In the genomic region with DNA sequence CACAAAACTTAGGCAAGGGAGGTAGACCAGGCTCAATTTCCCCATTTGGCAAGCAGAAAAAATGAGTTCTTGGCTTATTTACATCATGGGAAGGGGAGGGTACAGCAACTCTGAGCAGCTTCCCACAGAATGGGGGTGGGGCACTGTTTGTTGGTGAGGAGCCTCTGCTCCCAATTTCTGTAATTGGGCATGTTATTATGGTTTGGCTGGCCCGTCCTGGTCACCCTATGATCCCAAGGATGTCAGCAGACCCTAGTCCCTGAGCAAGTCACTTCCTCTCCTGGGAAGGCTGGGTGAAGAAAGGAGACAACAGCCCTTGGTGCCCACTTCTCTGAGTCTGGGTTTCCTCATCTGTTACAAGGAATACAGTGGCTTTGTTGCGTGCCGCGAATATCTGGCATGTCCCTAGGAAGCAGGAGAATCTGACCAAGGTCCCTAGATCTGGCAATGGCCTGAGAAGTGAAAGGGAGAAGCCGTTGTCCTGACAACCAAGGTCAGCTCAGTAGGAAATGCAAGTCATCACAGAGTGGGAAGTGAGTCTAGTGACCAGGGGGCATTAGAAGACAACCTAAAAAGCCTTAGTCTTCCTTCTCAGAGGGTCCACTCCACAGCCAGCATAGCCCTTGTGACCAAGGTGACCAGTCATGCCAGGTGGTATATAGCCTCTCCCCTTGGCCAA, we compare ENCODE assay signal across 12 mouse cellular contexts. TPM values are rescaled to one million over a fixed set of nuclear protein-coding genes. Genes with fewer than 3 reads are reported as not detected.
DNase-seq lines count a peak whose midpoint lies in the region; ATAC-seq and TF ChIP-seq lines count a peak whose summit lies in the region.
"Had no signal": no experiment of that assay in that cellular context is flagged by ENCODE, and none has a peak within 500 bp of the region (broad histone marks: within the 10 kb centered on the region; RNA-seq: fewer than 3 reads in every experiment).

No protein-coding gene starts in this region.

- TF ChIP-seq POLR2A in bone marrow, adult 2 months (IDR thresholded peaks at IDR 0.05; ENCODE audit: borderline replicate concordance, control insufficient read depth, low read depth, low read length): no peak

- WGBS in bone marrow, adult 2 months: 9% methylated on average over 5 of the region's 5 CpGs
- 34% methylated on average over 5 of the region's 5 CpGs for WGBS in liver, embryonic 14.5 days (ENCODE audit: insufficient replicate concordance)

- no peak overlapping the region for H3K4me2 ChIP-seq in liver, embryonic 14.5 days (ENCODE audit: low read depth)
- H3K4me2 ChIP-seq: hindbrain, embryonic 12.5 days had no signal

- peak; percentile 29 for DNase-seq in kidney, adult 11 months
- DNase-seq in kidney, postnatal 4 days: no peak
- DNase-seq in G1E (ENCODE audit: low spot score): no peak
- DNase-seq in liver, embryonic 14.5 days (ENCODE audit: low read depth in 3 of 3, low spot score in 3 of 3): no peak
- DNase-seq in urinary bladder, postnatal 25 days (ENCODE audit: low spot score): no peak
- no peak for DNase-seq in frontal cortex, postnatal 25 days (ENCODE audit: low spot score in 2 of 2)
- no peak for DNase-seq in ovary, postnatal 14 days (ENCODE audit: low spot score)

- no peak for TF ChIP-seq CTCF in G1E (IDR thresholded peaks at IDR 0.05; ENCODE audit: low read depth, low read length)
- no peak for TF ChIP-seq CTCF in bone marrow, adult 2 months (IDR thresholded peaks at IDR 0.05; ENCODE audit: control insufficient read depth, insufficient read depth, low read length)
- no peak for TF ChIP-seq CTCF in liver, embryonic 14.5 days (IDR thresholded peaks at IDR 0.05; ENCODE audit: low read depth)

- ATAC-seq in G1E (ENCODE audit: extremely low read depth, insufficient number of reproducible peaks, low FRiP score, poor library complexity, severe bottlenecking): 0 out of 2 replicates have a peak, but pooled peaks have one; percentile 12
- ATAC-seq in liver, embryonic 14.5 days (ENCODE audit: insufficient read depth): no peak

- H3K36me3 ChIP-seq in G1E (replicated peaks): no peaks in the 10 kb centered on the region
- H3K36me3 ChIP-seq in liver, embryonic 14.5 days (replicated peaks; ENCODE audit: control insufficient read depth, insufficient read depth, low read depth): no peaks in the 10 kb centered on the region
- H3K36me3 ChIP-seq: forebrain, embryonic 10.5 days; hindbrain, embryonic 12.5 days had no signal

- H3K9me3 ChIP-seq in G1E (replicated peaks): peaks cover 3% of the 10 kb centered on the region
- H3K9me3 ChIP-seq in liver, embryonic 14.5 days (ENCODE audit: control insufficient read depth, low read length): no peaks in the 10 kb centered on the region
- H3K9me3 ChIP-seq: hindbrain, embryonic 12.5 days had no signal

- no peak overlapping the region for H3K9ac ChIP-seq in liver, embryonic 14.5 days (replicated peaks)
- H3K9ac ChIP-seq: hindbrain, embryonic 12.5 days had no signal

- peaks cover 91% of the 10 kb centered on the region for H3K4me1 ChIP-seq in G1E (ENCODE audit: insufficient read depth, low read depth, low read length)
- peaks cover 19% of the 10 kb centered on the region; the same call in 1 of the 2 replicates for H3K4me1 ChIP-seq in bone marrow, adult 2 months (ENCODE audit: control insufficient read depth, insufficient read depth, low read length)
- peaks cover 74 to 86% of the 10 kb centered on the region in 2 experiments for H3K4me1 ChIP-seq in liver, embryonic 14.5 days (replicated peaks; ENCODE audit: control insufficient read depth in 2 of 2, insufficient read depth in 2 of 2, low read length in 1 of 2)

- peak overlapping the region; percentile 92 for H3K27ac ChIP-seq in bone marrow, adult 2 months (ENCODE audit: control insufficient read depth, insufficient read depth, low read depth, low read length, poor library complexity)
- H3K27ac ChIP-seq in liver, embryonic 14.5 days: peak overlapping the region; percentile 43
- H3K27ac ChIP-seq: forebrain, embryonic 10.5 days; hindbrain, embryonic 12.5 days had no signal

- H3K4me3 ChIP-seq in G1E (ENCODE audit: low read depth, low read length): peak overlapping the region; percentile 28; the same call in 1 of the 2 replicates
- peak overlapping the region; percentile 42 for H3K4me3 ChIP-seq in bone marrow, adult 2 months (replicated peaks; ENCODE audit: control insufficient read depth, low read depth, low read length)
- no peak overlapping the region for H3K4me3 ChIP-seq in liver, embryonic 14.5 days (ENCODE audit: insufficient read depth in 1 of 2, low read depth in 2 of 2, low read length in 2 of 2)
- H3K4me3 ChIP-seq: forebrain, embryonic 10.5 days; hindbrain, embryonic 12.5 days had no signal

- no peak for TF ChIP-seq EP300 in liver, embryonic 14.5 days (IDR thresholded peaks at IDR 0.05; ENCODE audit: low read depth)

- no peaks in the 10 kb centered on the region for H3K27me3 ChIP-seq in G1E (ENCODE audit: insufficient read depth, low read length)
- no peaks in the 10 kb centered on the region for H3K27me3 ChIP-seq in liver, embryonic 14.5 days (ENCODE audit: control insufficient read depth, insufficient read depth, low read length)

RNA-seq across cellular contexts. Expression of a gene that starts 4.9 kb away (rescaled TPM):
- 82.1 and 94.7 TPM in 2 replicates for total RNA-seq in G1E (2014; fragmentation: Nextera tagmentation)
- 83.6 and 101 TPM in 2 replicates for total RNA-seq in G1E (2017)
- 66.3 and 123 TPM in 2 replicates for polyA plus RNA-seq in G1E (2012)
- 91.4 and 149 TPM in 2 replicates for polyA plus RNA-seq in bone marrow, adult 2 months (2011; ENCODE audit: insufficient read depth, insufficient read length, low replicate concordance, missing spikeins)
- polyA plus RNA-seq in liver, embryonic 14.5 days (2012; rRNA removed): 57.6 and 61.8 TPM in 2 replicates
- polyA plus RNA-seq in liver, embryonic 14.5 days (2014; fragmentation: Nextera tagmentation; extraction: Ambion mirVana): 78.7 and 88.5 TPM in 2 replicates

RNA-seq across cellular contexts. Expression of a gene that starts 20.5 kb away (rescaled TPM):
- not detected in 2 replicates for total RNA-seq in G1E (2014; fragmentation: Nextera tagmentation)
- 0.27 TPM in 1 of 2 replicates, not detected in the other for total RNA-seq in G1E (2017)
- not detected in 2 replicates for polyA plus RNA-seq in G1E (2012)
- polyA plus RNA-seq in bone marrow, adult 2 months (2011; ENCODE audit: insufficient read depth, insufficient read length, low replicate concordance, missing spikeins): 7.3 and 18.4 TPM in 2 replicates
- polyA plus RNA-seq in liver, embryonic 14.5 days (2012; rRNA removed): 18.1 and 20.1 TPM in 2 replicates
- 15.8 and 19.3 TPM in 2 replicates for polyA plus RNA-seq in liver, embryonic 14.5 days (2014; fragmentation: Nextera tagmentation; extraction: Ambion mirVana)

RNA-seq across cellular contexts. Expression of a gene that starts 30.8 kb away (rescaled TPM):
- not detected in 2 replicates for total RNA-seq in G1E (2014; fragmentation: Nextera tagmentation)
- total RNA-seq in G1E (2017): not detected in 2 replicates
- polyA plus RNA-seq in G1E (2012): not detected in 2 replicates
- polyA plus RNA-seq in bone marrow, adult 2 months (2011; ENCODE audit: insufficient read depth, insufficient read length, low replicate concordance, missing spikeins): not detected in 2 replicates
- polyA plus RNA-seq in liver, embryonic 14.5 days (2012; rRNA removed): not detected in 2 replicates
- polyA plus RNA-seq in liver, embryonic 14.5 days (2014; fragmentation: Nextera tagmentation; extraction: Ambion mirVana): 0.15 and 0.21 TPM in 2 replicates
- polyA plus RNA-seq: forebrain, embryonic 10.5 days; gonadal fat pad, adult 2 months; neural tube, embryonic 11.5 days had no signal

RNA-seq across cellular contexts. Expression of a gene that starts 48.3 kb away (rescaled TPM):
- total RNA-seq in G1E (2014; fragmentation: Nextera tagmentation) (not detected in 2 replicates), G1E (2017) (0.11 TPM in 1 of 2 replicates, not detected in the other)
- not detected in 2 replicates for polyA plus RNA-seq in G1E (2012)
- not detected in 2 replicates for polyA plus RNA-seq in bone marrow, adult 2 months (2011; ENCODE audit: insufficient read depth, insufficient read length, low replicate concordance, missing spikeins)
- 0.61 and 0.91 TPM in 2 replicates for polyA plus RNA-seq in liver, embryonic 14.5 days (2012; rRNA removed)
- polyA plus RNA-seq in liver, embryonic 14.5 days (2014; fragmentation: Nextera tagmentation; extraction: Ambion mirVana): 0.42 and 0.53 TPM in 2 replicates

RNA-seq across cellular contexts. Expression of a gene that starts 59.8 kb away (rescaled TPM):
- total RNA-seq in G1E (2014; fragmentation: Nextera tagmentation) (not detected in 2 replicates), G1E (2017) (not detected in 2 replicates)
- polyA plus RNA-seq in G1E (2012): not detected in 2 replicates
- 5.7 and 20.1 TPM in 2 replicates for polyA plus RNA-seq in bone marrow, adult 2 months (2011; ENCODE audit: insufficient read depth, insufficient read length, low replicate concordance, missing spikeins)
- 22.5 and 23.2 TPM in 2 replicates for polyA plus RNA-seq in liver, embryonic 14.5 days (2012; rRNA removed)
- 5.3 and 6.6 TPM in 2 replicates for polyA plus RNA-seq in liver, embryonic 14.5 days (2014; fragmentation: Nextera tagmentation; extraction: Ambion mirVana)

Comparison
In these comparisons a context has a peak if more than half of its experiments do, and no peak if none do; other contexts are left out.
1. H3K4me3 ChIP-seq: peak in G1E (single experiment) and bone marrow, adult 2 months (single experiment); none in liver, embryonic 14.5 days (0 of 2).